Mouse (Mus musculus): ENCODE measurements around the gene Omt2a. TPM values are rescaled to one million over a fixed set of nuclear protein-coding genes. Genes with fewer than 3 reads are reported as not detected.
"Not testable (repeated sequence)": the region's sequence is repeated elsewhere in the genome, so short reads cannot be mapped to it uniquely, and the experiment has no call there.

Gene Omt2a
- polyA plus RNA-seq, 1 experiment from 2014 or later = not detected

DNA sequence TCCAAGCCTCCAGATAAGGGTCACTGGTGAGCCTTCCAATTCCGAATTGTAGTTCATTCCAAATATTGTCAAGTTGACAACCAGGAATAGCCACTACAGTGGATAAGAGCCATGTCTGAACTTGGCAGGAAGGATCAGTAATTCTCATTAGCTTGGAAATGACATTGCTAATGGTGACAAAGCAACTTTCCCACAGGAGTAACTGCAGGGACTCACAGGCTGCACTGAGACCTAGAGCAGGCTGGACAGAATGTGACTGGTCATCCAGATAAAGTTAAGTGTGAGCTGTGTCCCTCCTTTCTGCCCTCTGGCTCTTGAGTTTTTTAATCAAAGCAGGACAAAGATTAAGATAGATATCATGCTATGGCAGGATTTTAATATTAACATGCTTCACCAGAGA lies 25.5 kb downstream of the Omt2a start:
- H3K4me3 ChIP-seq (ENCODE audit: low read depth, low read length); H3K9ac ChIP-seq (ENCODE audit: low read length); H3K9me3 ChIP-seq (ENCODE audit: control insufficient read depth, low read length); H3K4me1 ChIP-seq (replicated peaks; ENCODE audit: control insufficient read depth, insufficient read depth); H3K27me3 ChIP-seq (ENCODE audit: control insufficient read depth, insufficient read depth, low read length); H3K4me2 ChIP-seq (replicated peaks; ENCODE audit: low read depth); DNase-seq (ENCODE audit: low spot score); H3K36me3 ChIP-seq (ENCODE audit: control insufficient read depth, insufficient read depth, low read length): not testable (repeated sequence)
- peak; percentile 80 for ATAC-seq (ENCODE audit: low FRiP score, low TSS enrichment)
- 47% methylated on average over 1 of the region's 1 CpGs for WGBS
- peak overlapping the region; percentile 30; the same call in 1 of the 2 replicates for H3K27ac ChIP-seq (replicated peaks)

- ATAC-seq (ENCODE audit: low FRiP score, low TSS enrichment) = peak; percentile 99
Observed at GRCm38 (mm10) chr9:78282002-78282711, 32.4 kb downstream of the Omt2a start.

GRCm38 (mm10) chr9:78270945-78271344 lies 43.7 kb downstream of the Omt2a start:
- not testable (repeated sequence) for H3K4me3 ChIP-seq (ENCODE audit: low read depth, low read length); H3K36me3 ChIP-seq (ENCODE audit: control insufficient read depth, insufficient read depth, low read length); H3K9me3 ChIP-seq (ENCODE audit: control insufficient read depth, low read length); H3K4me1 ChIP-seq (replicated peaks; ENCODE audit: control insufficient read depth, insufficient read depth); H3K9ac ChIP-seq (ENCODE audit: low read length); H3K27me3 ChIP-seq (ENCODE audit: control insufficient read depth, insufficient read depth, low read length); H3K27ac ChIP-seq (replicated peaks); H3K4me2 ChIP-seq (replicated peaks; ENCODE audit: low read depth); DNase-seq (ENCODE audit: low spot score)
- ATAC-seq (ENCODE audit: low FRiP score, low TSS enrichment) = peak; percentile 23
- 61% methylated on average over 3 of the region's 3 CpGs for WGBS

More at GRCm38 (mm10) chr9:78282002-78282711, 32.4 kb downstream of the Omt2a start:
- DNase-seq (ENCODE audit: low spot score) = peak; percentile 79
- H3K4me2 ChIP-seq (replicated peaks; ENCODE audit: low read depth); H3K4me1 ChIP-seq (replicated peaks; ENCODE audit: control insufficient read depth, insufficient read depth); H3K4me3 ChIP-seq (ENCODE audit: low read depth, low read length); H3K27ac ChIP-seq (replicated peaks); H3K9ac ChIP-seq (ENCODE audit: low read length); H3K27me3 ChIP-seq (ENCODE audit: control insufficient read depth, insufficient read depth, low read length); H3K9me3 ChIP-seq (ENCODE audit: control insufficient read depth, low read length); H3K36me3 ChIP-seq (ENCODE audit: control insufficient read depth, insufficient read depth, low read length): not testable (repeated sequence)
- WGBS = 49% methylated on average over 4 of the region's 4 CpGs

Other genes starting within 250 kb of the Omt2a start
- 41.0 and 44.5 TPM in 2 replicates for gene Fbxo9, start 205.7 kb downstream of the Omt2a start, polyA plus RNA-seq (2015; fragmentation: Nextera tagmentation; extraction: Ambion mirVana)
- 28.5 and 31.3 TPM in 2 replicates for gene Ick, start 205.6 kb downstream of the Omt2a start, polyA plus RNA-seq (2015; fragmentation: Nextera tagmentation; extraction: Ambion mirVana)
- gene Gsta4, start 132.0 kb downstream of the Omt2a start, polyA plus RNA-seq (2015; fragmentation: Nextera tagmentation; extraction: Ambion mirVana) = 1,515 and 1,656 TPM in 2 replicates
- 1,326 and 1,348 TPM in 2 replicates for gene Gsta1, start 84.1 kb downstream of the Omt2a start, polyA plus RNA-seq (2015; fragmentation: Nextera tagmentation; extraction: Ambion mirVana)
- gene Gm3776, start 57.7 kb downstream of the Omt2a start, polyA plus RNA-seq (2015; fragmentation: Nextera tagmentation; extraction: Ambion mirVana) = 929 and 937 TPM in 2 replicates
- gene Gm10639, start 24.9 kb downstream of the Omt2a start, polyA plus RNA-seq (2015; fragmentation: Nextera tagmentation; extraction: Ambion mirVana) = 5.1 and 5.8 TPM in 2 replicates
- gene Omt2b, start 12.8 kb upstream of the Omt2a start, polyA plus RNA-seq (2015; fragmentation: Nextera tagmentation; extraction: Ambion mirVana) = not detected in 2 replicates
- gene Gsta2, start 41.0 kb upstream of the Omt2a start, polyA plus RNA-seq (2015; fragmentation: Nextera tagmentation; extraction: Ambion mirVana) = 69.4 and 82.2 TPM in 2 replicates
- gene Dppa5a, start 53.4 kb upstream of the Omt2a start, polyA plus RNA-seq (2015; fragmentation: Nextera tagmentation; extraction: Ambion mirVana) = 1.2 and 2.1 TPM in 2 replicates
- 0.81 and 0.90 TPM in 2 replicates for gene Ooep, start 63.9 kb upstream of the Omt2a start, polyA plus RNA-seq (2015; fragmentation: Nextera tagmentation; extraction: Ambion mirVana)
- 0.08 and 0.12 TPM in 2 replicates for gene Ddx43, start 81.0 kb upstream of the Omt2a start, polyA plus RNA-seq (2015; fragmentation: Nextera tagmentation; extraction: Ambion mirVana)
- 1.4 and 1.6 TPM in 2 replicates for gene Cgas, start 128.4 kb upstream of the Omt2a start, polyA plus RNA-seq (2015; fragmentation: Nextera tagmentation; extraction: Ambion mirVana)
- 11.7 and 12.1 TPM in 2 replicates for gene Mto1, start 133.4 kb upstream of the Omt2a start, polyA plus RNA-seq (2015; fragmentation: Nextera tagmentation; extraction: Ambion mirVana)
- 0.72 and 1.1 TPM in 2 replicates for gene Gm17324, start 134.0 kb upstream of the Omt2a start, polyA plus RNA-seq (2015; fragmentation: Nextera tagmentation; extraction: Ambion mirVana)
- 2,673 and 2,818 TPM in 2 replicates for gene Eef1a1, start 174.4 kb upstream of the Omt2a start, polyA plus RNA-seq (2015; fragmentation: Nextera tagmentation; extraction: Ambion mirVana)